In genomic region chr11:102989641-102990151, GRCm38 (mm10) we compare ENCODE assay signal across 8 mouse cellular contexts. TPM values are rescaled to one million over a fixed set of nuclear protein-coding genes. Genes with fewer than 3 reads are reported as not detected.
DNase-seq lines count a peak whose midpoint lies in the region; ATAC-seq and TF ChIP-seq lines count a peak whose summit lies in the region.

No protein-coding gene starts in this region.

- TF ChIP-seq CTCF in layer of hippocampus, adult 2 months (conservative IDR thresholded peaks at IDR 0.05): no peak

- peak overlapping the region; percentile 67 for H3K4me2 ChIP-seq in forebrain, embryonic 12.5 days
- peak overlapping the region; percentile 75 for H3K4me2 ChIP-seq in limb, embryonic 12.5 days
- peak overlapping the region; percentile 72 for H3K4me2 ChIP-seq in neural tube, embryonic 15.5 days

- H3K9me3 ChIP-seq in forebrain, embryonic 12.5 days: no peaks in the 10 kb centered on the region
- H3K9me3 ChIP-seq in limb, embryonic 12.5 days: no peaks in the 10 kb centered on the region
- H3K9me3 ChIP-seq in neural tube, embryonic 15.5 days (replicated peaks): no peaks in the 10 kb centered on the region

- peaks cover 54% of the 10 kb centered on the region for H3K4me1 ChIP-seq in forebrain, embryonic 12.5 days
- H3K4me1 ChIP-seq in limb, embryonic 12.5 days (replicated peaks): peaks cover 24% of the 10 kb centered on the region
- peaks cover 27% of the 10 kb centered on the region for H3K4me1 ChIP-seq in neural tube, embryonic 15.5 days

- ATAC-seq in forebrain, embryonic 12.5 days (ENCODE audit: low FRiP score): no peak
- ATAC-seq in limb, embryonic 12.5 days (ENCODE audit: insufficient number of reproducible peaks, insufficient read depth, low FRiP score, low TSS enrichment, low read depth): no peak
- no peak for ATAC-seq in neural tube, embryonic 15.5 days (ENCODE audit: low FRiP score)
- no peak for ATAC-seq in CD4-positive, CD25-positive, alpha-beta regulatory T cell, adult 4 months

- H3K27ac ChIP-seq in layer of hippocampus, adult 2 months: peak overlapping the region; percentile 78
- H3K27ac ChIP-seq in forebrain, embryonic 12.5 days: no peak overlapping the region
- H3K27ac ChIP-seq in limb, embryonic 12.5 days: no peak overlapping the region
- H3K27ac ChIP-seq in neural tube, embryonic 15.5 days (replicated peaks): no peak overlapping the region

- H3K9ac ChIP-seq in forebrain, embryonic 12.5 days: peak overlapping the region; percentile 42; the same call in 1 of the 2 replicates
- H3K9ac ChIP-seq in limb, embryonic 12.5 days (replicated peaks): peak overlapping the region; percentile 50
- peak overlapping the region; percentile 36 for H3K9ac ChIP-seq in neural tube, embryonic 15.5 days (replicated peaks)

- peaks cover 53% of the 10 kb centered on the region for H3K27me3 ChIP-seq in forebrain, embryonic 12.5 days
- H3K27me3 ChIP-seq in limb, embryonic 12.5 days: peaks cover 55% of the 10 kb centered on the region
- H3K27me3 ChIP-seq in neural tube, embryonic 15.5 days (replicated peaks): peaks cover 33% of the 10 kb centered on the region

- no peak for DNase-seq in layer of hippocampus, adult 2 months (ENCODE audit: low spot score in 2 of 2)
- no peak for DNase-seq in layer of hippocampus, adult 9-11 months
- DNase-seq in layer of hippocampus, postnatal 14 days (ENCODE audit: low spot score in 2 of 2): no peak
- DNase-seq in gastrocnemius, postnatal 10 days: no peak

- H3K4me3 ChIP-seq in layer of hippocampus, adult 2 months: peak overlapping the region; percentile 53
- peak overlapping the region; percentile 40 for H3K4me3 ChIP-seq in forebrain, embryonic 12.5 days (replicated peaks)
- peak overlapping the region; percentile 43 for H3K4me3 ChIP-seq in limb, embryonic 12.5 days (replicated peaks)
- peak overlapping the region; percentile 32 for H3K4me3 ChIP-seq in neural tube, embryonic 15.5 days (replicated peaks)

- WGBS in forebrain, embryonic 12.5 days: 7% methylated on average over 28 of the region's 28 CpGs
- WGBS in limb, embryonic 12.5 days: 5% methylated on average over 28 of the region's 28 CpGs
- WGBS in neural tube, embryonic 15.5 days: 3% methylated on average over 28 of the region's 28 CpGs

- H3K36me3 ChIP-seq in forebrain, embryonic 12.5 days (replicated peaks): peaks cover 15% of the 10 kb centered on the region
- H3K36me3 ChIP-seq in limb, embryonic 12.5 days: peaks cover 13% of the 10 kb centered on the region
- peaks cover 7% of the 10 kb centered on the region for H3K36me3 ChIP-seq in neural tube, embryonic 15.5 days

RNA-seq across cellular contexts. Expression of gene Nmt1, which starts 38.3 kb away (rescaled TPM):
- 100 to 1,000 TPM; 169 to 173 TPM for total RNA-seq in layer of hippocampus, adult 2 months (2021)
- 49.0 and 56.2 TPM in 2 replicates for polyA plus RNA-seq in forebrain, embryonic 12.5 days (2016; fragmentation: Nextera tagmentation; extraction: Ambion mirVana)
- 53.6 and 53.7 TPM in 2 replicates for polyA plus RNA-seq in limb, embryonic 12.5 days (2016; fragmentation: Nextera tagmentation; extraction: Ambion mirVana)
- polyA plus RNA-seq in neural tube, embryonic 15.5 days (2015; fragmentation: Nextera tagmentation; extraction: Ambion mirVana): 33.8 and 39.3 TPM in 2 replicates
- 100 to 1,000 TPM; 112 to 113 TPM for total RNA-seq in layer of hippocampus, postnatal 14 days (2021)
- total RNA-seq in gastrocnemius, postnatal 10 days (2021): 10 to 100 TPM; 41.5 to 49.7 TPM
- 100 to 1,000 TPM; 111 TPM for polyA plus RNA-seq in CD4-positive, CD25-positive, alpha-beta regulatory T cell, adult 4 months (2017; shearing (Covaris generic))

RNA-seq across cellular contexts. Expression of gene Dcakd, which starts 38.4 kb away (rescaled TPM):
- 10 to 100 TPM; 77.1 to 80.3 TPM for total RNA-seq in layer of hippocampus, adult 2 months (2021)
- polyA plus RNA-seq in forebrain, embryonic 12.5 days (2016; fragmentation: Nextera tagmentation; extraction: Ambion mirVana): 190 and 210 TPM in 2 replicates
- 167 and 192 TPM in 2 replicates for polyA plus RNA-seq in limb, embryonic 12.5 days (2016; fragmentation: Nextera tagmentation; extraction: Ambion mirVana)
- 149 and 153 TPM in 2 replicates for polyA plus RNA-seq in neural tube, embryonic 15.5 days (2015; fragmentation: Nextera tagmentation; extraction: Ambion mirVana)
- total RNA-seq in layer of hippocampus, postnatal 14 days (2021): 100 to 1,000 TPM; 113 to 128 TPM
- total RNA-seq in gastrocnemius, postnatal 10 days (2021): 10 to 100 TPM; 34.9 to 45.5 TPM
- 10 to 100 TPM; 26.4 to 32.5 TPM for polyA plus RNA-seq in CD4-positive, CD25-positive, alpha-beta regulatory T cell, adult 4 months (2017; shearing (Covaris generic))

RNA-seq across cellular contexts. Expression of gene C1ql1, which starts 43.2 kb away (rescaled TPM):
- 10 to 100 TPM; 17.5 to 18.5 TPM for total RNA-seq in layer of hippocampus, adult 2 months (2021)
- polyA plus RNA-seq in forebrain, embryonic 12.5 days (2016; fragmentation: Nextera tagmentation; extraction: Ambion mirVana): 3.7 and 4.0 TPM in 2 replicates
- polyA plus RNA-seq in limb, embryonic 12.5 days (2016; fragmentation: Nextera tagmentation; extraction: Ambion mirVana): 1.3 and 1.6 TPM in 2 replicates
- 4.4 TPM in 2 replicates for polyA plus RNA-seq in neural tube, embryonic 15.5 days (2015; fragmentation: Nextera tagmentation; extraction: Ambion mirVana)
- total RNA-seq in layer of hippocampus, postnatal 14 days (2021): 10 to 100 TPM; 36.0 to 37.8 TPM
- total RNA-seq in gastrocnemius, postnatal 10 days (2021): under 1 TPM; 0.31 to 0.93 TPM
- not detected for polyA plus RNA-seq in CD4-positive, CD25-positive, alpha-beta regulatory T cell, adult 4 months (2017; shearing (Covaris generic))
